Mouse (Mus musculus) forebrain, embryonic 12.5 days (tissue): ENCODE measurements around the gene Myo1e. TPM values are rescaled to one million over a fixed set of nuclear protein-coding genes. Genes with fewer than 3 reads are reported as not detected.

Experiments used
- ATAC-seq: fragments of 200-750 bp; cut with Nextera tagmentation; 2 replicates; pipeline ENCODE4 v1.8.0; 2017; ENCODE audit warnings: moderate TSS enrichment; ENCODE audit not compliant: low FRiP score
- H3K27ac ChIP-seq: fragments of 300-500 bp; sonication (generic); 2 replicates; pipeline ENCODE4 v1.5.1; 2016; ENCODE audit warnings: mild to moderate bottlenecking
- H3K27me3 ChIP-seq: fragments of 300-500 bp; sonication (generic); 2 replicates; pipeline ENCODE4 v1.6.1; 2016; ENCODE audit warnings: mild to moderate bottlenecking
- H3K36me3 ChIP-seq: fragments of 300-500 bp; sonication (generic); replicated peaks from 2 replicates; pipeline ENCODE4 v1.6.1; 2016; ENCODE audit warnings: mild to moderate bottlenecking
- H3K4me1 ChIP-seq: fragments of 300-500 bp; sonication (generic); 2 replicates; pipeline ENCODE4 v1.6.1; 2016
- H3K4me2 ChIP-seq: fragments of 300-500 bp; sonication (generic); 2 replicates; pipeline ENCODE4 v1.6.1; 2016; ENCODE audit warnings: mild to moderate bottlenecking, moderate library complexity
- H3K4me3 ChIP-seq: fragments of 300-500 bp; sonication (generic); replicated peaks from 2 replicates; pipeline ENCODE4 v1.5.1; 2016; ENCODE audit warnings: mild to moderate bottlenecking
- H3K9ac ChIP-seq: fragments of 300-500 bp; sonication (generic); 2 replicates; pipeline ENCODE4 v1.6.1; 2016; ENCODE audit warnings: mild to moderate bottlenecking
- H3K9me3 ChIP-seq: fragments of 300-500 bp; sonication (generic); 2 replicates; pipeline ENCODE4 v1.6.1; 2016
- WGBS: fragments of 180-500 bp; shearing (Covaris S2); methylation state at CpG from one replicate; pipeline ENCODE4 v1.1.7; 2016; 5-methylcytosine and 5-hydroxymethylcytosine counted together
- polyA plus RNA-seq: library from polyadenylated mRNA; unstranded; fragments of >200 nt; fragmentation: Nextera tagmentation; extraction: Ambion mirVana; gene quantifications from 2 replicates; pipeline ENCODE4 v1.2.1, GENCODE M21; 2016

The Myo1e gene
- 10.3 and 11.3 TPM in 2 replicates for polyA plus RNA-seq

DNA sequence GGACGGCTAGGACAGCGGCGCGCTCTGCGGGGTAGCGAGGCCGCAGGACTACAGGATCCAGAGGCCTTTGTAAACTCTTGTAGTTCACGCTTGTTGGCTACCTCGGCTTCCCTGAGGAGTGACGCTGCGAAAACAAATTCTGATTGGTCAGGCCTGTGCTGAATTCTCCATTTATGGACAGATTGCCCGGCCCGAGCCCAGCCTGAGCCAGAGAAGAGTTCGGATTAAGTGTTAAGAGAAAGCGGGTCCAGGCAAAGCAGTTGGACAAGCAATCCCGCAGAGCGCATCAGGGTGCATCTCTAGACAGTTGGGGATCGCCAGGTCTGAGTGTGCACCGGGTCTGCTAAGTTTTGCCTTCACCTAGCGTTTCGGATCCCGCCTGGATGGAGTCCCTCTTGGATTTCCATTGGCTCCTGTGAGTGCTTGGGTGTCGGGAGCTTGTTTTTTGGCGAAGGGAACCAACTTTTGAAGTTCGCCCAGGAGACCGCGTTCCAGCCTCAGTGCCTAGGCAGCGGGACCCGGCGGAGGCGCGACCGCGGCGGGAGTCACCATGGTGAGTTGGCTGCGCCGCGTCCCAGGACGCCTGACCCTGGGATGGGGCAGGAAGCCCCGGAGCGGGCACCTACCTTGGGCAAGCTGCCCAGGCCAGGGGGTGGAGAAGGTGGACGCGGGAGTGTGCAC lies at the start of gene Myo1e:
Myo1e (plus strand) TSS at position 200 of the 681 bp plus-strand sequence.
- Histone ChIP-seq H3K27me3 (peaks cover 22% of the 10 kb centered on the region; the same call in 1 of the 2 replicates), H3K4me2 (peak within 1 kb of the TSS; percentile 98), H3K9ac (peak within 1 kb of the TSS; percentile 68), H3K27ac (peak within 1 kb of the TSS; percentile 39; the same call in 1 of the 2 replicates), H3K9me3 (no peaks in the 10 kb centered on the region), H3K4me3 (peak within 1 kb of the TSS; percentile 68), H3K4me1 (peaks cover 14% of the 10 kb centered on the region), H3K36me3 (no peaks in the 10 kb centered on the region)
- under 1% methylated on average over 43 of the region's 43 CpGs for WGBS
- peak; percentile 95 for ATAC-seq

- H3K36me3 ChIP-seq: no peaks in the 10 kb centered on the region
- H3K9me3 ChIP-seq: no peaks in the 10 kb centered on the region
- H3K27me3 ChIP-seq: no peaks in the 10 kb centered on the region
- no peak overlapping the region for H3K27ac ChIP-seq
- no peak overlapping the region for H3K4me2 ChIP-seq
- 88% methylated on average over 10 of the region's 10 CpGs for WGBS
- ATAC-seq: no peak
- no peaks in the 10 kb centered on the region for H3K4me1 ChIP-seq
- H3K9ac ChIP-seq: no peak overlapping the region
- no peak overlapping the region for H3K4me3 ChIP-seq
These were observed 47.1 kb upstream of the Myo1e start for GRCm38 (mm10) chr9:70160071-70160470.

DNA sequence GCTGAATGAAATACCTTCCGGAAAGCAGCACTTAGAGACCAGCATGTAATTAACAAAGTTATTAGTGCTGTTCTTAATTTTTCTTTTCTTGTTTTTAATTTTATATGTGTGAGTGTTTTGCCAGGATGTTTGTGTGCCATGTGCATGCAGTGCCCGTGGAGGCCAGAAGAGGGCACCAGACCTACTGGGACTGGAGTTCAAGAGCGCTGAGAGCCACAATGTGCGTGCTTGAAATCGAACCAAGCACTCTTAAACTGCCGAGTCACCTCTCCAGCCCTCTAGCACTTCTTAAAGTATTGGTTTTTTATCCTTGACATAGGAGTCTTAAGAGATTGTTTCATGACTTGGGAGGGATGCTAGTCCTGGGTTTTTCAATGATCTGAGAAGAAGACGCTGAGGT lies 38.2 kb upstream of the Myo1e start:
- H3K27ac ChIP-seq: no peak overlapping the region
- no peak overlapping the region for H3K9ac ChIP-seq
- ATAC-seq: no peak
- WGBS: 82% methylated on average over 7 of the region's 7 CpGs
- H3K36me3 ChIP-seq: no peaks in the 10 kb centered on the region
- H3K9me3 ChIP-seq: no peaks in the 10 kb centered on the region
- no peaks in the 10 kb centered on the region; the same call in 1 of the 2 replicates for H3K4me1 ChIP-seq
- no peak overlapping the region for H3K4me2 ChIP-seq
- H3K27me3 ChIP-seq: no peaks in the 10 kb centered on the region
- no peak overlapping the region for H3K4me3 ChIP-seq

DNA sequence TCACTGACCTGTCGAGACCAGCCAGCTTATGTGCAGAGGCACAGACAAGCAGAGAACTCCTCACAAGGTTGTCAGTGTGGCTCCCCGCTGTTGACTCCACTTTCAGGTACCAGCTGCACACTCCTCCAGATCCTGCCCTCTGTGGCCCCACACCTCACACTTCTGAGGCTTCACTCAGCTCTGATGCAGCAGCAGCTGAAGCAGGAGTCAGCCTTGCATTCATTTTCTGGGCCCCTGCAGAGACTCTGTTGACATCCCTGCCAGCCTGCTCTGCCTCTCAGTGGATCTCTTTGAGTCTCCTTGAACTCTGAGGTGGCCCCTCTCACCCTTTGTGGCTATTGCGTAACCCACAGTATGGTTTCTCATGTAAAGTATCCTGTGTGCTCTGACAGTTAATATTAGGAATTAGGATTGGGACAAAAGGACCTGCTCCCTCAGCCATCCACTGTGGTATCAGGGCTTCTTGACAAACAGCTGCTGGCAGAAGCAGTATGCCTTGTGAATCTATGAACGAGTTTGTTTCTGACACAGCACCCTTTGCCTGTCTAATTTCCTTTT lies 32.8 kb upstream of the Myo1e start:
- no peaks in the 10 kb centered on the region for H3K9me3 ChIP-seq
- H3K27me3 ChIP-seq: no peaks in the 10 kb centered on the region
- peak overlapping the region; percentile 19; the same call in 1 of the 2 replicates for H3K4me2 ChIP-seq
- H3K4me3 ChIP-seq: no peak overlapping the region
- H3K4me1 ChIP-seq: peaks cover 19% of the 10 kb centered on the region
- WGBS: 22% methylated on average over 4 of the region's 4 CpGs
- no peaks in the 10 kb centered on the region for H3K36me3 ChIP-seq
- H3K9ac ChIP-seq: no peak overlapping the region
- H3K27ac ChIP-seq: peak overlapping the region; percentile 85
- peak; percentile 60 for ATAC-seq

- no peak overlapping the region for H3K9ac ChIP-seq
- peak overlapping the region; percentile 19; the same call in 1 of the 2 replicates for H3K4me2 ChIP-seq
- peak; percentile 44; the same call in 1 of the 2 replicates for ATAC-seq
These were observed 32.3 kb upstream of the Myo1e start for GRCm38 (mm10) chr9:70174896-70175295.

DNA sequence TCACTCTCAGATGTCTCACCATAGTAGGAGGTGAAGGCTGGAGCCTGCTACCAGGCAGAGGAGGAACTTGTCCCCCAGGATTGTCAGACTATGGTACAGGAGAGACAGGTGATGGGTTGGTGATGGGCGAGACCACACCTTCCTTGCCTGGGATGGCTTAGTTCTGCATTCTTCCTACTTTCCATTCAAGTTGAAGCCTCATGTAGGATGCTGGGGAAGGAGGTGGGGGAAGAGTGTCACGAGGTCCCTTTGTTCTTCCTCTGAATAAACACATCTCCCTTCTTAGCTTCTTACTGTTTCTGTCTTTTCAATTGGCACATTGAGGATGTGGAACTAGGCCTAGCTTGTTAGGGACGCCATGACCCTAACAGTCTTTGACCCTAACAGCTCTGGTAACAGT lies 30.9 kb upstream of the Myo1e start:
- Histone ChIP-seq H3K4me1 (peaks cover 24% of the 10 kb centered on the region), H3K36me3 (no peaks in the 10 kb centered on the region), H3K9ac (no peak overlapping the region), H3K9me3 (no peaks in the 10 kb centered on the region), H3K27me3 (peaks cover 4% of the 10 kb centered on the region; the same call in 1 of the 2 replicates), H3K27ac (no peak overlapping the region), H3K4me3 (no peak overlapping the region), H3K4me2 (no peak overlapping the region)
- 77% methylated on average over 3 of the region's 3 CpGs for WGBS
- ATAC-seq: no peak

More at GRCm38 (mm10) chr9:70174896-70175295, 32.3 kb upstream of the Myo1e start:
- H3K36me3 ChIP-seq: no peaks in the 10 kb centered on the region
- peaks cover 19% of the 10 kb centered on the region for H3K4me1 ChIP-seq
- H3K9me3 ChIP-seq: no peaks in the 10 kb centered on the region
- H3K27ac ChIP-seq: peak overlapping the region; percentile 85
- no peak overlapping the region for H3K4me3 ChIP-seq
- WGBS: 15% methylated on average over 6 of the region's 6 CpGs
- no peaks in the 10 kb centered on the region for H3K27me3 ChIP-seq

GRCm38 (mm10) chr9:70181719-70182118 lies 25.4 kb upstream of the Myo1e start:
- WGBS: 26% methylated on average over 12 of the region's 12 CpGs
- Histone ChIP-seq H3K27me3 (peaks cover 4% of the 10 kb centered on the region; the same call in 1 of the 2 replicates), H3K4me3 (no peak overlapping the region), H3K9me3 (no peaks in the 10 kb centered on the region), H3K27ac (peak overlapping the region; percentile 77; the same call in 1 of the 2 replicates), H3K9ac (no peak overlapping the region), H3K4me2 (no peak overlapping the region), H3K36me3 (no peaks in the 10 kb centered on the region), H3K4me1 (peaks cover 12% of the 10 kb centered on the region; the same call in 1 of the 2 replicates)
- peak; percentile 57; the same call in 1 of the 2 replicates for ATAC-seq

GRCm38 (mm10) chr9:70182639-70183038 lies 24.5 kb upstream of the Myo1e start:
- peak overlapping the region; percentile 61; the same call in 1 of the 2 replicates for H3K27ac ChIP-seq

DNA sequence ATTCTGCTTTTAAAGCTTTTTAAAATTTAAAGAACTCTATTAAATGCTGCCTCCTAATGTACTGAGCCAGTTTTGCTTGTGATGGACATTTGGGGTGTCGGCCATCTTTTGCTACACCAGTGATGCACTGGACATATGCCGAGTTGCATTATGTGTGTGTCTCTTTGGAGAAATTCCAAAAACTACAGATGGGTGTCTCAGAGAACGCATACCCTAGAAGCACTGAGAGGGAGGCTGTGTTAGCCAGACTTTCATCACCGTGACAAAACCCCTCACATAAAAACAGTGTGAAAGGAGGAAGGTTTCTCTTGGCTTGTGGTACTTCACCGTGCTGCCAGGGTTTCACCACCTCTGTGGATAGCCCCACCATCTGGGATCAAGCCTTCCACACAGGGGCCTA lies 14.8 kb upstream of the Myo1e start:
- Histone ChIP-seq H3K4me2 (no peak overlapping the region), H3K9ac (no peak overlapping the region), H3K9me3 (no peaks in the 10 kb centered on the region), H3K27me3 (no peaks in the 10 kb centered on the region), H3K4me3 (no peak overlapping the region), H3K27ac (no peak overlapping the region), H3K4me1 (no peaks in the 10 kb centered on the region), H3K36me3 (no peaks in the 10 kb centered on the region)
- WGBS: 87% methylated on average over 5 of the region's 5 CpGs
- no peak for ATAC-seq

More at GRCm38 (mm10) chr9:70182639-70183038, 24.5 kb upstream of the Myo1e start:
- Histone ChIP-seq H3K4me2 (no peak overlapping the region), H3K4me1 (peaks cover 12% of the 10 kb centered on the region; the same call in 1 of the 2 replicates), H3K36me3 (no peaks in the 10 kb centered on the region), H3K27me3 (peaks cover 4% of the 10 kb centered on the region; the same call in 1 of the 2 replicates), H3K4me3 (no peak overlapping the region), H3K9me3 (no peaks in the 10 kb centered on the region), H3K9ac (no peak overlapping the region)
- no peak for ATAC-seq
- 22% methylated on average over 7 of the region's 7 CpGs for WGBS

DNA sequence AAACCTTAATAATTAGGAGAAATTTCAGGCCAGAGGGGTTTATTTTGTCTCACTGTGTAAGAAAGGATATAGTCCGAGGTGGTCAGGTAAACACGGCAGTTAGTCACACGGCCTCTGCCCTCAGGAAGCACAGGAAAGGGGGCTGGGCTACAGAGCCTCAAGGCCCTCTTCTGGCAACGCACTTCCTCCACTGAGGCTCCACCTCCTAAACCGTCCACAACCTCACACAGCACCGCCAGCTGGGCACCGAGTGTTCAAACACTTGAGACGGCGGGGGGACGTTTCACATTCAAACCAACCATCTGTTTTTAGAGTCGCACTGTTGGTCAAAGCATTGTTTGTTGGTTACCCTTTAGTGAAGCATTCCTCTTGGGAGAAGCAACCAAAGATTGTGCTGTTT lies 12.5 kb upstream of the Myo1e start:
- no peaks in the 10 kb centered on the region for H3K9me3 ChIP-seq
- WGBS: 86% methylated on average over 11 of the region's 11 CpGs
- ATAC-seq: no peak
- no peak overlapping the region for H3K27ac ChIP-seq
- no peak overlapping the region for H3K9ac ChIP-seq
- H3K4me3 ChIP-seq: no peak overlapping the region
- no peaks in the 10 kb centered on the region for H3K36me3 ChIP-seq
- no peaks in the 10 kb centered on the region for H3K27me3 ChIP-seq
- no peaks in the 10 kb centered on the region for H3K4me1 ChIP-seq
- H3K4me2 ChIP-seq: no peak overlapping the region

GRCm38 (mm10) chr9:70196956-70197659 lies 10.0 kb upstream of the Myo1e start:
- no peak overlapping the region for H3K4me3 ChIP-seq
- no peak overlapping the region for H3K27ac ChIP-seq
- 82% methylated on average over 15 of the region's 15 CpGs for WGBS
- no peaks in the 10 kb centered on the region for H3K27me3 ChIP-seq
- H3K36me3 ChIP-seq: no peaks in the 10 kb centered on the region
- no peak for ATAC-seq
- H3K9me3 ChIP-seq: no peaks in the 10 kb centered on the region
- no peak overlapping the region for H3K4me2 ChIP-seq
- no peak overlapping the region for H3K9ac ChIP-seq
- H3K4me1 ChIP-seq: no peaks in the 10 kb centered on the region; the same call in 1 of the 2 replicates

DNA sequence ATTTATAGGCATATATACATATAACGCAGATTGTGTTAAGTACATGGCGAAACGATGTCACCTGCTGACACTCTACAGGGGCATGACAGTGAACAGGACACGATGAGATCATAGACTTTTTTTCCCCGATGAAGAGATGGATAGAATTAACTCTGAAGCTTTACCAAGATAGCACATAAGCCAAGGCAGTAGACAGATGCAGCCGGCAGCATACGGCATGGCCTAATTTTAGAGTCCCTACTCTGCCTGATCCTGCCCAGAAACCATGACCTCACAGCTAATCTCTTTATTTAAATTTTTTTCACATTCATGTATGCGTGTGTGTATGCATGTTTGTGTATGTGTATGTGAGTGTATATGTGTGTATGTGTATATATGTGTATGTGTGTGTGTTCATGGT lies 9.2 kb upstream of the Myo1e start:
- Histone ChIP-seq H3K4me3 (no peak overlapping the region), H3K4me2 (no peak overlapping the region), H3K36me3 (no peaks in the 10 kb centered on the region), H3K9ac (no peak overlapping the region), H3K9me3 (no peaks in the 10 kb centered on the region), H3K4me1 (no peaks in the 10 kb centered on the region; the same call in 1 of the 2 replicates), H3K27me3 (no peaks in the 10 kb centered on the region), H3K27ac (no peak overlapping the region)
- no peak for ATAC-seq
- 94% methylated on average over 8 of the region's 8 CpGs for WGBS
